Mouse (Mus musculus): Measurements from ENCODE around the gene Tnp1.

- TF ChIP-seq CTCF (IDR thresholded peaks at IDR 0.05; ENCODE audit: low read depth, low read length) (no peak), GATA1 (IDR thresholded peaks at IDR 0.05; ENCODE audit: borderline replicate concordance, low read length) (no peak), POLR2AphosphoS5 (IDR thresholded peaks at IDR 0.05; ENCODE audit: insufficient replicate concordance, low read depth, low read length) (no peak)
Observed at GRCm38 (mm10) chr1:73026786-73027299, 11.1 kb upstream of the Tnp1 start.

Data from G1E (cell line).